Mouse (Mus musculus) erythroblast, embryonic 14.5 days (primary cell): Measurements from ENCODE around the gene Tmem108.

Source experiments
- GATA1 ChIP-seq: IDR thresholded peaks from 2 replicates; pipeline ENCODE4 v1.6.1; 2012; ENCODE audit warnings: low read length, inconsistent platforms, mixed read lengths
- TAL1 ChIP-seq: IDR thresholded peaks from 3 replicates; pipeline ENCODE4 v1.6.1; 2012; ENCODE audit warnings: low read length, inconsistent platforms, mixed read lengths

DNA sequence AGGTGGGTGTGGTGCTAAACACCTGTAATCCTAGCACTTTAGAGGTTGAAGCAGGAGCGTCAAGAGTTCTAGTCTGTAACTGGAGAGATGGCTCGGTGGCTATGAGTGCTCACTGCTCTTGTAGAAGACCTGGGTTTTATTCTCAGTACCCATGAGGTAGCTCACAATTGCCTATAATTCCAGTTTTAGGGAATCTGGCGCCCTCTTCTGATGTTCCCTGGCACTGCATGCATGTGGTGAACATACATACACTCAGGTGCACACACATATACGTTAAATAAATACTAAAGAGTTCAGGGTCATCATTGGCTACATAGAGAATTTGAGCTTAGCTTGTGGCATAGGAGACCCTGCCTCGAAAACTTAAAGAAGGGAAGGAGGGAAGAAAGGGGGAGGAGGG, 317.0 kb downstream of the Tmem108 start:
- TF ChIP-seq GATA1 (no peak), TAL1 (no peak)
